Mouse (Mus musculus): ENCODE results near the gene Zfand3. TPM values are rescaled to one million over a fixed set of nuclear protein-coding genes. Genes with fewer than 3 reads are reported as not detected.

The Zfand3 gene
- polyA plus RNA-seq, 1 experiment, result 58.6 TPM

DNA sequence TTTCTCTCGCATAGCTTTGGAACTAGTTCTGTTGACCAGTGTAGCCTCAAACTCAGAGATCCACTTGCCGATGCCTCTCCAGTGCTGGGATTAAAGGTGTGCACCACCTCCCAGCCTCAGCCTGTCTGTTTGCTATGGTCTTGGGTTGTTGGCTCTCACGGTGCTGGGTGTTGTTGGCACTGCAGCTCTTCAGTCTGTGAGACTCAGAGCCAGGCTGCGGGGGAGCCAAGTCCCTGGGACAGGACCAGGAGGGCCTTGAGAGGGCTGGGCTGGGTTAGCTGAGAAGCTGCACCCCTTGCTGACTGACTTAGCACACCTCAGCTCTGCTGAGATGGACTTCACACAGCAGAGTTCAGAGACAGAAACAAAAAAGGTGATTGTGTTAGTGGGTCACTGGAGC, 195.8 kb downstream of the Zfand3 start:
- 73% methylated on average over 4 of the region's 4 CpGs for WGBS
- H3K4me3 ChIP-seq (ENCODE audit: low read depth, low read length), result no peak overlapping the region
- no peak overlapping the region for H3K27ac ChIP-seq (ENCODE audit: insufficient read depth, low read depth, low read length)

DNA sequence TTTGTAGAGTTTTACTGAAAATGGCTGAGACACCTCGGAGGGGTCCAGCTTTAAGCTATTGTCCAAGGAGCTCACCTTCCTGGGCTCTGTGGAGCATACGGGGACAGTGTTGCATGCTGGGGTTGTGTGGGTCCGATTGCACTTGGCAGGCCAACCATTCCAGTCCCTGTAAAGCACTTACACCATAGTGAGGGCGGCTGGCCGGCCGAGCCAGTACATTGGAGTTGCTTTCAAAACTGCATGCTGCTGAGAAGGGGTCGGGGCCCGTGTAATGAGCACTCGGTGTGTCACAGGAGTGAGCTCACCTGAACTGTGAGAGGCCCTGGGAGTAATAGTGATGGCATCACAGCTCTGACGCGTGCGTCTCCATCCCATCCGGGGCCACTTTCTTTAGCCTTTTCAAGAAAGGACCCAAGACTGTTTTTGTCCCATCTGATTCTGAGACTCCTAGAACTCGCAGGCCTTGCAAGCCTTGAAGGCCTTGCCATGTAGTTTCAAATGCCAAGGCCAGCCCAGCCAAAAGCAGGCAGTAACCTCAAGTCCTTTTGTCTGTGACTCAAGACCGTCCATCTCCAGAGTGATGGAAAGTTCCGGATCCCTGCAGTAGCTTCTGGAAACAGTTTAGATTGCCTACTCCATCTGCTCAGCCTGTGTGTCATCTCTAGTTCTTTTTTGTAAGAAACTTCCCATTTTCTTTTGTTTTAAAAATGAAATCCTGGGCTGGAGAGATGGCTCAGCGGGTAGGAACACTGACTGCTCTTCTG, 200.7 kb downstream of the Zfand3 start:
- Histone ChIP-seq H3K4me3 (ENCODE audit: low read depth, low read length) (no peak overlapping the region), H3K36me3 (ENCODE audit: control insufficient read depth, insufficient read depth, low read length) (peaks cover 19% of the 10 kb centered on the region), H3K4me1 (ENCODE audit: control insufficient read depth, insufficient read depth, insufficient read length, low read length) (0 out of 2 replicates have a peak, but pooled peaks cover 2% of the 10 kb centered on the region), H3K27me3 (ENCODE audit: control insufficient read depth, insufficient read depth, low read length) (no peaks in the 10 kb centered on the region), H3K27ac (ENCODE audit: insufficient read depth, low read depth, low read length) (no peak overlapping the region)
- 93% methylated on average over 17 of the region's 17 CpGs for WGBS
- no peak for TF ChIP-seq CTCF (IDR thresholded peaks at IDR 0.05; ENCODE audit: extremely low read depth, insufficient read length, insufficient replicate concordance, low read depth, low read length)
- no peak for TF ChIP-seq POLR2A (IDR thresholded peaks at IDR 0.05; ENCODE audit: low read depth, low read length)

More for the DNA sequence above, 195.8 kb downstream of the Zfand3 start:
- Histone ChIP-seq H3K27me3 (ENCODE audit: control insufficient read depth, insufficient read depth, low read length) (no peaks in the 10 kb centered on the region), H3K4me1 (ENCODE audit: control insufficient read depth, insufficient read depth, insufficient read length, low read length) (peaks cover 8% of the 10 kb centered on the region), H3K36me3 (ENCODE audit: control insufficient read depth, insufficient read depth, low read length) (0 out of 2 replicates have a peak, but pooled peaks cover 3% of the 10 kb centered on the region)
- TF ChIP-seq POLR2A (IDR thresholded peaks at IDR 0.05; ENCODE audit: low read depth, low read length) (no peak), CTCF (IDR thresholded peaks at IDR 0.05; ENCODE audit: extremely low read depth, insufficient read length, insufficient replicate concordance, low read depth, low read length) (no peak)

DNA sequence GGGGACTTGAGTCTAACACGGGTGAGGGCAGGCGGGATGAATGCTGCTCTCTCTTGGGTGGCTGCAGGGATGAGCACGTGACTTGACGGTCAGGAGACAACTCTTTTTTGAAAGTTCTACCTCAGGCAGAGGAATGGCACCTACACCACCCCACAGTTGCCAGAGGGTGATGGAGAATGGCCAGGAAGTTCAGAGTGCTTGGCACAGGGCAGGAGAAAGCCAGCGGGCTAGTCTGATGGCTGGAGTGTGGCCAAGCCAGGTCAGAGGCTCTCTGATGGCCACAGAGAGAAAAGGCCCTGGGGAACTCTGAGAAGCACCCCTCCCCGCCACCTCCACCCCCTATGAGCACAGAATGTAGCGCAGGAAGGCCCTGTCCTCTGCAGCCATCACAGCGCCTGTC, 205.7 kb downstream of the Zfand3 start:
- Histone ChIP-seq H3K36me3 (ENCODE audit: control insufficient read depth, insufficient read depth, low read length) (peaks cover 24% of the 10 kb centered on the region), H3K27ac (ENCODE audit: insufficient read depth, low read depth, low read length) (no peak overlapping the region), H3K4me1 (ENCODE audit: control insufficient read depth, insufficient read depth, insufficient read length, low read length) (no peaks in the 10 kb centered on the region), H3K4me3 (ENCODE audit: low read depth, low read length) (no peak overlapping the region), H3K27me3 (ENCODE audit: control insufficient read depth, insufficient read depth, low read length) (no peaks in the 10 kb centered on the region)
- 91% methylated on average over 8 of the region's 8 CpGs for WGBS
- TF ChIP-seq POLR2A (IDR thresholded peaks at IDR 0.05; ENCODE audit: low read depth, low read length), result no peak
- no peak for TF ChIP-seq CTCF (IDR thresholded peaks at IDR 0.05; ENCODE audit: extremely low read depth, insufficient read length, insufficient replicate concordance, low read depth, low read length)

DNA sequence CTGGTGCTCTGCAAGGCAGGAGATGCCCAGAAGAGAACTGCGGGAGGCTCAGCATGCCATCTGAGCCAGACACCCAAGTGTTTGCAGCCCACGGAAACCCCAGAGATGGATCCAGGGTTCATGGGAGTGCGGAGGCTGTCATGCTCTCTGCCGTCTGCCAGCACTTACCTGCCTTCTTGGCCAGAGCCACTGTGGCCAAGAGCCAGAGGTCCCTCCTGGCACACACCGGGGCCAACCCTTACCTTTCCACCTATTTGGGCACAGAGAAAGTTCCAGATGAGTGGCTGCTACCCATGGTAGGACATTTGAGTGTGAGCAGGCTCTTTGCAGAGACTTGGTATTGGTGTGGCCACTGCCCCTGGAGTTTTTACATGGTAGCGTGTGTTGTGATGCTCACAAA, 206.4 kb downstream of the Zfand3 start:
- H3K4me3 ChIP-seq (ENCODE audit: low read depth, low read length), result no peak overlapping the region
- H3K27me3 ChIP-seq (ENCODE audit: control insufficient read depth, insufficient read depth, low read length), result no peaks in the 10 kb centered on the region

DNA sequence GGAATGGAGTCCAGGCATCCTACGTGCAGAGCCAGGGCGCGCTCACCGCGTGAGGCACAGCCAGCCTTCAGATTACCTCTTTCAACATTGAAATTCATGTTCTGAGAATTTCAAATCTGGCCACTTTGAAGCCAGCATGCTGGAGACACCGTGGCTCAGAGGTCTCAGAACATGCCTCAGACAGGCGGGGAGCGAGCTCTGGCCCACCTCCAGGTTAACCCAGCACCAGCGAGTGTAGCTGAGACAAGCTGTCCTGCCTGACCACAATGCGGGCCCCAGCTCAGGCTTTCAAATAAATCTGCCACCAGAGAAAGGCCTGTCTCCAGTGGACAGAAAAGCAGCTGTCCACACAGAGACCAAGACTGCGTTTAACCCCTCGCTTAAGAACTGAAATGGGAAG, 208.1 kb downstream of the Zfand3 start:
- TF ChIP-seq CTCF (IDR thresholded peaks at IDR 0.05; ENCODE audit: extremely low read depth, insufficient read length, insufficient replicate concordance, low read depth, low read length), result no peak
- no peaks in the 10 kb centered on the region for H3K4me1 ChIP-seq (ENCODE audit: control insufficient read depth, insufficient read depth, insufficient read length, low read length)
- peaks cover 20% of the 10 kb centered on the region for H3K36me3 ChIP-seq (ENCODE audit: control insufficient read depth, insufficient read depth, low read length)
- WGBS, result 86% methylated on average over 12 of the region's 12 CpGs
- no peaks in the 10 kb centered on the region for H3K27me3 ChIP-seq (ENCODE audit: control insufficient read depth, insufficient read depth, low read length)
- no peak overlapping the region for H3K4me3 ChIP-seq (ENCODE audit: low read depth, low read length)
- H3K27ac ChIP-seq (ENCODE audit: insufficient read depth, low read depth, low read length), result no peak overlapping the region

More for the DNA sequence above, 206.4 kb downstream of the Zfand3 start:
- WGBS, result 89% methylated on average over 6 of the region's 6 CpGs
- H3K4me1 ChIP-seq (ENCODE audit: control insufficient read depth, insufficient read depth, insufficient read length, low read length), result no peaks in the 10 kb centered on the region
- peaks cover 23% of the 10 kb centered on the region for H3K36me3 ChIP-seq (ENCODE audit: control insufficient read depth, insufficient read depth, low read length)
- H3K27ac ChIP-seq (ENCODE audit: insufficient read depth, low read depth, low read length), result no peak overlapping the region
- no peak for TF ChIP-seq POLR2A (IDR thresholded peaks at IDR 0.05; ENCODE audit: low read depth, low read length)
- no peak for TF ChIP-seq CTCF (IDR thresholded peaks at IDR 0.05; ENCODE audit: extremely low read depth, insufficient read length, insufficient replicate concordance, low read depth, low read length)

DNA sequence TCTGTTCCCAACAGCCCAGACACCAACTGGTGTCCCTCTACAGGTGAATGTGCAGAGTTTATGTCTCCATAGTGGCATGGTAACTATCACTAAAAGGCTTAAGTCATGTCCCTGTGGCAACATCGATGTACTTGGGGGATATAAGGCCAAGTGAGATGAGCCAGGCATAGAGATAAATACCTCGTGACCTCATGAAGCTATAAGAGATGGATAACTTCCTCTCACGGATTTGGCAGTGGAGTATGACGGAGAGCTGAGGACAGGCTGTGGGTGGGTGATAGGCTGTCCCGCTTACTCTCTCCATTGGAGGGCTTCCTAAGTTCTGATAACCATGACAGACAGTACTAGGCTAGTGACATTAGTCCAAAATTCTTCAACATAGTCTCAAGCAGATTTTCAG, 208.8 kb downstream of the Zfand3 start:
- H3K4me3 ChIP-seq (ENCODE audit: low read depth, low read length), result no peak overlapping the region
- H3K36me3 ChIP-seq (ENCODE audit: control insufficient read depth, insufficient read depth, low read length), result peaks cover 15% of the 10 kb centered on the region
- no peak for TF ChIP-seq CTCF (IDR thresholded peaks at IDR 0.05; ENCODE audit: extremely low read depth, insufficient read length, insufficient replicate concordance, low read depth, low read length)
- TF ChIP-seq POLR2A (IDR thresholded peaks at IDR 0.05; ENCODE audit: low read depth, low read length), result no peak
- no peak overlapping the region for H3K27ac ChIP-seq (ENCODE audit: insufficient read depth, low read depth, low read length)
- WGBS, result 85% methylated on average over 5 of the region's 5 CpGs
- no peaks in the 10 kb centered on the region for H3K4me1 ChIP-seq (ENCODE audit: control insufficient read depth, insufficient read depth, insufficient read length, low read length)
- H3K27me3 ChIP-seq (ENCODE audit: control insufficient read depth, insufficient read depth, low read length), result no peaks in the 10 kb centered on the region

DNA sequence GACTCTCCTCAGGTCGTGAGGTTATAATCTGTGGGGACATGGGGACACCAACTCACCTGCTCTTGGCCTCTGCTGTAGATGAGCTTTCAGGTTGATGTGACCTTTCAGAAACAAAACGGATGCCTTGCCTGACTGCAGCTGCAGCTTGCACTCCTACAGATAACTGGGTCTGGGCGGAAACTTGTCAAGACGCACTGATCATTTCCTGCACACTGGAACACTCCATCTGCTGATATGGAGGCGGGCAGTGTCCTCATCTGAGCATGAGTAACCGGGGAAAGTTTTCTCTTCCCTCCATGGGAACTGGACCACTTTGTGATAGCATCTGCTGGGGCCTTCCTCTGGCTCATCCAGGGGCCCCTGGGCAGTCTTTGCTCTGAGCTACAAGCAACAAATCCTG, 209.9 kb downstream of the Zfand3 start:
- no peaks in the 10 kb centered on the region for H3K27me3 ChIP-seq (ENCODE audit: control insufficient read depth, insufficient read depth, low read length)
- no peak overlapping the region for H3K4me3 ChIP-seq (ENCODE audit: low read depth, low read length)
- TF ChIP-seq POLR2A (IDR thresholded peaks at IDR 0.05; ENCODE audit: low read depth, low read length) (no peak), CTCF (IDR thresholded peaks at IDR 0.05; ENCODE audit: extremely low read depth, insufficient read length, insufficient replicate concordance, low read depth, low read length) (no peak)
- no peaks in the 10 kb centered on the region for H3K4me1 ChIP-seq (ENCODE audit: control insufficient read depth, insufficient read depth, insufficient read length, low read length)
- WGBS, result 68% methylated on average over 6 of the region's 6 CpGs
- H3K36me3 ChIP-seq (ENCODE audit: control insufficient read depth, insufficient read depth, low read length), result peaks cover 12% of the 10 kb centered on the region
- no peak overlapping the region for H3K27ac ChIP-seq (ENCODE audit: insufficient read depth, low read depth, low read length)

All from small intestine, adult 2 months (tissue).